Mouse (Mus musculus) lung, postnatal 0 days (tissue): ENCODE results near the gene Tsku.
A peak's percentile ranks its signal among the peaks of the same experiment; 100 is the strongest.

Source experiments
- CTCF ChIP-seq: IDR thresholded peaks from 2 replicates; pipeline ENCODE4 v1.5.1; 2016; ENCODE audit warnings: antibody characterized with exemption, mild to moderate bottlenecking
- EP300 ChIP-seq: IDR thresholded peaks from 2 replicates; pipeline ENCODE4 v1.6.1; 2016; ENCODE audit warnings: antibody characterized with exemption, mild to moderate bottlenecking, control low read depth

DNA sequence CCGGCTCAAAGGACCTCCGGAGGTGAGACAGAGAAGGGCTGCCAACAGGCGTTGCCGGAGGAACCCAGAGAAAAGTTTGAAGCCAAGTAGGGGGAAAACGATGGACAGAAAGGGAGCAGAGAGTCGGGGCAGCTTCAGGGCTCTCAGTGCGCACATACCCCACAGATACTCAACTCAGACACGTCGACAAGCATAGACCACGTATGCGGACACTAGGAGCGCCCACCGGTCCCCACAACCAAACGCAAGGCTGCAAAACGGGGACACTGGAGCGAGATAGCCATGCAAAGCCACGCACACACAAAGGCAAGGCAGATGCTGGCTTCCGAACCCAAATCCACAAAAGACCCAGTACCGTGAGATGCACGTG, 522 bp downstream of the Tsku start:
- TF ChIP-seq EP300, result no peak
- TF ChIP-seq CTCF, result 0 out of 2 replicates have a peak, but pooled peaks have one; percentile 2
